Mouse (Mus musculus) cerebellum, adult 2 months (tissue): Measurements from ENCODE around the gene Fkbp7.
"Not testable (repeated sequence)": the region's sequence is repeated elsewhere in the genome, so short reads cannot be mapped to it uniquely, and the experiment has no call there.

Experiments used
- CTCF ChIP-seq: fragments of 200-500 bp; IDR thresholded peaks from 2 replicates; pipeline ENCODE4 v1.5.1; 2011; ENCODE audit warnings: low read depth, mild to moderate bottlenecking, control low read depth, low read length, moderate library complexity, borderline replicate concordance; ENCODE audit not compliant: insufficient read depth
- POLR2A ChIP-seq: fragments of 200-500 bp; IDR thresholded peaks from 2 replicates; pipeline ENCODE4 v1.6.1; 2011; ENCODE audit warnings: low read length, control low read depth, borderline replicate concordance; ENCODE audit not compliant: insufficient read depth

GRCm38 (mm10) chr2:76622316-76622715 lies 50.6 kb downstream of the Fkbp7 start:
- TF ChIP-seq POLR2A, CTCF: not testable (repeated sequence)
